ENCODE assay signal across 7 mouse cellular contexts in the genomic region with DNA sequence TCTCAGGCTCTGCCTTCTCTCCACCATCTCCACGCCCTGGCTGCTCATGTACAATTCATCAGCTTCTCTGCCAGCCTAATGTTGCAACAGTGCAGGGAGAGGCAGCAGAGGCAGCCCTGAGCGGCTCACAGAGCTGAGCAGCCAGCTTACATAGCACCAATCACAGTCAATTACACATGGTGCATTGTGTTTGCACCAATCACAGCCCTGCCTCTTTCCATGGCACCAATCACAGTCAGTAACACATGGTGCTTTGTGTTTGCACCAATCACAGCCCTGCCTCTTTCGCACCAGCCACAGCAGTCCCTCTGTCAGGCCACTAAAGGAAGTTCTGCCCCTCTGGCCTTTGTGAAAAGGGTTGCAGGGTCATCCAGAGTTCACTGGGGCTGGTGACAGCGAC. TPM values are rescaled to one million over a fixed set of nuclear protein-coding genes. Genes with fewer than 3 reads are reported as not detected.
A peak's percentile ranks its signal among the peaks of the same experiment; 100 is the strongest.
DNase-seq lines count a peak whose midpoint lies in the region; TF ChIP-seq lines count a peak whose summit lies in the region.

No protein-coding gene starts in this region.

- peak overlapping the region; percentile 9 for H3K4me3 ChIP-seq in cortical plate, adult 2 months (ENCODE audit: insufficient read depth, low read length)
- H3K4me3 ChIP-seq in left cerebral cortex, adult 2 months = peak overlapping the region; percentile 45

- peak; percentile 85 for DNase-seq in adipocyte (ENCODE audit: low spot score)
- DNase-seq in gastrocnemius, postnatal 14 days = peak; percentile 69
- DNase-seq in induced T-regulatory cell, adult 2 months (ENCODE audit: low read depth) = peak; percentile 61
- peak; percentile 76 to 86 for DNase-seq in left cerebral cortex, adult 2 months (ENCODE audit: extremely low spot score in 1 of 2, low spot score in 2 of 2)
- peak; percentile 82 to 85 for DNase-seq in lung, postnatal 4 days
- DNase-seq in retina, postnatal 7 days (ENCODE audit: low read depth, low spot score) = peak; percentile 90

- H3K27ac ChIP-seq in cortical plate, adult 2 months (ENCODE audit: insufficient read depth, low read length) = no peak overlapping the region
- H3K27ac ChIP-seq in left cerebral cortex, adult 2 months = peak overlapping the region; percentile 78

- TF ChIP-seq POLR2A in cortical plate, adult 2 months (IDR thresholded peaks at IDR 0.05; ENCODE audit: extremely low read depth, insufficient read depth, low read length) = peak; percentile 96

- no peak for TF ChIP-seq CTCF in cortical plate, adult 2 months (IDR thresholded peaks at IDR 0.05; ENCODE audit: extremely low read depth, insufficient read depth, low read length)
- TF ChIP-seq CTCF in left cerebral cortex, adult 2 months (IDR thresholded peaks at IDR 0.05) = no peak; the same call in none of the 2 replicates

- intact Hi-C loops in gastrocnemius, postnatal 14 days (cut with DNase I; ENCODE audit: low total_unique reads) = loop anchor here (10.0 kb wide), 1 partner anchor 151 kb away; no protein-coding TSS in a partner anchor
- intact Hi-C loops in left cerebral cortex, adult 2 months (cut with DNase I) = loop anchor here (5.0 kb wide), 1 partner anchor 51 kb away; the partner anchor contains the start of gene Arhgef11

- peaks cover 2% of the 10 kb centered on the region; the same call in 1 of the 2 replicates for H3K4me1 ChIP-seq in cortical plate, adult 2 months (ENCODE audit: control insufficient read depth, insufficient read depth, low read length)

RNA-seq across cellular contexts. Expression of gene Etv3, which starts 40.9 kb away (rescaled TPM):
- 13.8 and 14.0 TPM in 2 replicates for polyA plus RNA-seq in cortical plate, adult 2 months (2012; rRNA removed)
- total RNA-seq in gastrocnemius, postnatal 14 days (2021) = 1 to 10 TPM; 9.5 to 9.8 TPM
- 10 to 100 TPM; 27.1 to 28.9 TPM for total RNA-seq in left cerebral cortex, adult 2 months (2021)

RNA-seq across cellular contexts. Expression of gene Arhgef11, which starts 51.3 kb away (rescaled TPM):
- 36.0 and 38.0 TPM in 2 replicates for polyA plus RNA-seq in cortical plate, adult 2 months (2012; rRNA removed)
- 10 to 100 TPM; 15.2 to 16.4 TPM for total RNA-seq in gastrocnemius, postnatal 14 days (2021)
- total RNA-seq in left cerebral cortex, adult 2 months (2021) = 10 to 100 TPM; 60.2 to 60.3 TPM
